Mouse (Mus musculus) lung, postnatal 14 days (tissue): ENCODE measurements around the gene Ccdc22.

ENCODE experiments used
- DNase-seq: peaks from one replicate; pipeline ENCODE4 v3.0.0; 2021

The Ccdc22 gene

GRCm38 (mm10) chrX:7604879-7605574, at the start of gene Ccdc22:
Gene Ccdc22 (minus strand): TSS chrX:7605517.
- peak; percentile 82 for DNase-seq

- DNase-seq, result peak; percentile 82
Measured at GRCm38 (mm10) chrX:7648671-7649304, 43.5 kb upstream of the Ccdc22 start.

- peak; percentile 86 for DNase-seq
Measured at GRCm38 (mm10) chrX:7645349-7645748, 40.0 kb upstream of the Ccdc22 start.

- DNase-seq, result no peak
Measured at GRCm38 (mm10) chrX:7640785-7641184, 35.5 kb upstream of the Ccdc22 start.

GRCm38 (mm10) chrX:7639536-7640325, 34.4 kb upstream of the Ccdc22 start:
- DNase-seq, result no peak

GRCm38 (mm10) chrX:7638401-7639091, 33.2 kb upstream of the Ccdc22 start, which contains the start of gene Syp:
Gene Syp (plus strand): TSS chrX:7638471.
- peak; percentile 70 for DNase-seq

- no peak for DNase-seq
Measured at GRCm38 (mm10) chrX:7635101-7635500, 29.8 kb upstream of the Ccdc22 start.

GRCm38 (mm10) chrX:7632560-7632959, 27.2 kb upstream of the Ccdc22 start:
- no peak for DNase-seq

GRCm38 (mm10) chrX:7617889-7618551, 12.7 kb upstream of the Ccdc22 start:
- no peak for DNase-seq

- no peak for DNase-seq
Measured at GRCm38 (mm10) chrX:7610536-7611258, 5.4 kb upstream of the Ccdc22 start.

GRCm38 (mm10) chrX:7610035-7610434, 4.7 kb upstream of the Ccdc22 start:
- no peak for DNase-seq

GRCm38 (mm10) chrX:7606783-7607182, 1.5 kb upstream of the Ccdc22 start, which contains the start of gene Cacna1f:
Gene Cacna1f (plus strand): TSS chrX:7607083.
- no peak for DNase-seq

GRCm38 (mm10) chrX:7605575-7605941, 241 bp upstream of the Ccdc22 start:
- DNase-seq, result no peak

GRCm38 (mm10) chrX:7604004-7604403, 1.3 kb downstream of the Ccdc22 start:
- no peak for DNase-seq

GRCm38 (mm10) chrX:7595371-7595770, 9.9 kb downstream of the Ccdc22 start:
- DNase-seq, result no peak

- DNase-seq, result no peak
Measured at GRCm38 (mm10) chrX:7586356-7586755, 19.0 kb downstream of the Ccdc22 start.

GRCm38 (mm10) chrX:7583881-7584280, 21.4 kb downstream of the Ccdc22 start:
- no peak for DNase-seq

- no peak for DNase-seq
Measured at GRCm38 (mm10) chrX:7581151-7581550, 24.2 kb downstream of the Ccdc22 start.

- DNase-seq, result no peak
Measured at GRCm38 (mm10) chrX:7574885-7575231, 30.5 kb downstream of the Ccdc22 start.

GRCm38 (mm10) chrX:7574087-7574884, 31.0 kb downstream of the Ccdc22 start, which contains the start of gene Ppp1r3f:
Gene Ppp1r3f (minus strand): TSS chrX:7574283.
- peak; percentile 91 for DNase-seq
